Mouse (Mus musculus) left cerebral cortex, adult 8-10 months (tissue): ENCODE data around the gene Olfr1128. TPM values are rescaled to one million over a fixed set of nuclear protein-coding genes. Genes with fewer than 3 reads are reported as not detected.
A peak's percentile ranks its signal among the peaks of the same experiment; 100 is the strongest.
"Not testable (repeated sequence)": the region's sequence is repeated elsewhere in the genome, so short reads cannot be mapped to it uniquely, and the experiment has no call there.

Source experiments
- DNase-seq, 2 experiments: peaks; one replicate each; pipeline ENCODE4 v3.0.0; 2022; ENCODE audit warnings: low spot score in 2 of 2
- total RNA-seq, 4 experiments: library from RNA; stranded (reverse); gene quantifications; 2 replicates each; pipeline ENCODE4 v1.2.4; 2022

The Olfr1128 gene
- not detected for total RNA-seq

GRCm38 (mm10) chr2:87545442-87545841 lies at the start of gene Olfr1128:
Gene Olfr1128, minus strand, starts transcription at chr2:87545542.
- no peak for DNase-seq

- DNase-seq = not testable (repeated sequence)
Measured at GRCm38 (mm10) chr2:87573602-87574001, 28.3 kb upstream of the Olfr1128 start, which contains the start of gene Olfr1129. Gene Olfr1129, plus strand, starts transcription at chr2:87573902.

- DNase-seq = no peak
Measured at GRCm38 (mm10) chr2:87534826-87535225, 10.5 kb downstream of the Olfr1128 start.

GRCm38 (mm10) chr2:87531496-87531895 lies 13.8 kb downstream of the Olfr1128 start, which contains the start of gene Olfr153:
Gene Olfr153, plus strand, starts transcription at chr2:87531796.
- DNase-seq = no peak

- peak in 1 of 2 experiments; percentile 5 for DNase-seq
Measured at GRCm38 (mm10) chr2:87525899-87526616, 19.3 kb downstream of the Olfr1128 start.

GRCm38 (mm10) chr2:87520651-87521050 lies 24.7 kb downstream of the Olfr1128 start:
- no peak for DNase-seq

GRCm38 (mm10) chr2:87516581-87516980 lies 28.8 kb downstream of the Olfr1128 start:
- DNase-seq = no peak

GRCm38 (mm10) chr2:87515457-87516060 lies 29.8 kb downstream of the Olfr1128 start:
- no peak for DNase-seq

- DNase-seq = no peak
Measured at GRCm38 (mm10) chr2:87515046-87515445, 30.3 kb downstream of the Olfr1128 start.

- DNase-seq = no peak
Measured at GRCm38 (mm10) chr2:87506265-87506664, 39.1 kb downstream of the Olfr1128 start, which contains the start of gene Pramel6. Gene Pramel6, plus strand, starts transcription at chr2:87506565.

- not testable (repeated sequence) for DNase-seq
Measured at GRCm38 (mm10) chr2:87496993-87497392, 48.3 kb downstream of the Olfr1128 start, which contains the start of gene Pramel7. Gene Pramel7, minus strand, starts transcription at chr2:87497093.

Other genes with a start within 250 kb of the Olfr1128 start
- not detected for gene Olfr1118, start 238.0 kb downstream of the Olfr1128 start, total RNA-seq
- gene Olfr1120, start 190.7 kb downstream of the Olfr1128 start, total RNA-seq = not detected
- gene Olfr1121, start 175.6 kb downstream of the Olfr1128 start, total RNA-seq = not detected
- gene Olfr1122, start 159.7 kb downstream of the Olfr1128 start, total RNA-seq = under 1 TPM in 1 of 4 experiments, not detected in 3; 0.09 TPM
- not detected for gene Olfr1123, start 128.9 kb downstream of the Olfr1128 start, total RNA-seq
- gene Olfr1124, start 115.3 kb downstream of the Olfr1128 start, total RNA-seq = not detected
- not detected for gene Olfr1126, start 91.6 kb downstream of the Olfr1128 start, total RNA-seq
- gene Pramel7, start 48.4 kb downstream of the Olfr1128 start, total RNA-seq = not detected
- gene Pramel6, start 39.0 kb downstream of the Olfr1128 start, total RNA-seq = not detected
- not detected for gene Olfr153, start 13.7 kb downstream of the Olfr1128 start, total RNA-seq
- not detected for gene Olfr1129, start 28.4 kb upstream of the Olfr1128 start, total RNA-seq
- gene Olfr1130, start 60.7 kb upstream of the Olfr1128 start, total RNA-seq = not detected
- gene Olfr1131, start 81.6 kb upstream of the Olfr1128 start, total RNA-seq = not detected
- not detected for gene Olfr1132, start 92.0 kb upstream of the Olfr1128 start, total RNA-seq
- gene Olfr1133, start 101.8 kb upstream of the Olfr1128 start, total RNA-seq = not detected
- not detected for gene Olfr1134, start 112.9 kb upstream of the Olfr1128 start, total RNA-seq
- gene Olfr1135, start 128.1 kb upstream of the Olfr1128 start, total RNA-seq = not detected
- gene Olfr1136, start 148.4 kb upstream of the Olfr1128 start, total RNA-seq = not detected
- not detected for gene Olfr1137, start 167.6 kb upstream of the Olfr1128 start, total RNA-seq
- gene Olfr1138, start 194.4 kb upstream of the Olfr1128 start, total RNA-seq = not detected
- gene Olfr1140, start 198.2 kb upstream of the Olfr1128 start, total RNA-seq = not detected
- not detected for gene Olfr1141, start 208.4 kb upstream of the Olfr1128 start, total RNA-seq
- not detected for gene Olfr152, start 233.9 kb upstream of the Olfr1128 start, total RNA-seq